ENCODE assay signal across 15 mouse cellular contexts in genomic region chr11:32481525-32481924, GRCm38 (mm10). TPM values are rescaled to one million over a fixed set of nuclear protein-coding genes. Genes with fewer than 3 reads are reported as not detected.
"Had no signal": no experiment of that assay in that cellular context is flagged by ENCODE, and none has a peak within 500 bp of the region (broad histone marks: within the 10 kb centered on the region; RNA-seq: fewer than 3 reads in every experiment).

No protein-coding gene starts in this region.

- H3K4me3 ChIP-seq: layer of hippocampus, adult 2 months; limb, embryonic 10.5 days; liver, embryonic 15.5 days; midbrain, embryonic 13.5 days; myocyte; neural tube, embryonic 12.5 days had no signal

- H3K27ac ChIP-seq: layer of hippocampus, adult 2 months; limb, embryonic 10.5 days; liver, embryonic 15.5 days; midbrain, embryonic 13.5 days; neural tube, embryonic 12.5 days had no signal

- H3K36me3 ChIP-seq: limb, embryonic 10.5 days; liver, embryonic 15.5 days; midbrain, embryonic 13.5 days; neural tube, embryonic 12.5 days had no signal

- H3K4me1 ChIP-seq: liver, embryonic 15.5 days; midbrain, embryonic 13.5 days; neural tube, embryonic 12.5 days had no signal

- DNase-seq: kidney, postnatal 10 days; kidney, postnatal 4 days; lung, adult 2 months; lung, postnatal 36 days; retina, postnatal 1 day; right cerebral cortex, postnatal 4 days; spleen, adult 18-20 months; thymus, adult 2 months; thymus, postnatal 25 days had no signal

- H3K27me3 ChIP-seq: liver, embryonic 15.5 days; midbrain, embryonic 13.5 days; neural tube, embryonic 12.5 days had no signal

- H3K9ac ChIP-seq: liver, embryonic 15.5 days; midbrain, embryonic 13.5 days; neural tube, embryonic 12.5 days had no signal

RNA-seq across cellular contexts. Expression of gene Efcab9, which starts 50.4 kb away (rescaled TPM):
- polyA plus RNA-seq: lung, adult 2 months had no signal
